Mouse (Mus musculus): ENCODE results near the gene Ccdc92b. TPM values are rescaled to one million over a fixed set of nuclear protein-coding genes. Genes with fewer than 3 reads are reported as not detected.
A peak's percentile ranks its signal among the peaks of the same experiment; 100 is the strongest.

Gene Ccdc92b
- total RNA-seq, 2 experiments from 2014 or later, result 21.5 to 23.9 TPM

DNA sequence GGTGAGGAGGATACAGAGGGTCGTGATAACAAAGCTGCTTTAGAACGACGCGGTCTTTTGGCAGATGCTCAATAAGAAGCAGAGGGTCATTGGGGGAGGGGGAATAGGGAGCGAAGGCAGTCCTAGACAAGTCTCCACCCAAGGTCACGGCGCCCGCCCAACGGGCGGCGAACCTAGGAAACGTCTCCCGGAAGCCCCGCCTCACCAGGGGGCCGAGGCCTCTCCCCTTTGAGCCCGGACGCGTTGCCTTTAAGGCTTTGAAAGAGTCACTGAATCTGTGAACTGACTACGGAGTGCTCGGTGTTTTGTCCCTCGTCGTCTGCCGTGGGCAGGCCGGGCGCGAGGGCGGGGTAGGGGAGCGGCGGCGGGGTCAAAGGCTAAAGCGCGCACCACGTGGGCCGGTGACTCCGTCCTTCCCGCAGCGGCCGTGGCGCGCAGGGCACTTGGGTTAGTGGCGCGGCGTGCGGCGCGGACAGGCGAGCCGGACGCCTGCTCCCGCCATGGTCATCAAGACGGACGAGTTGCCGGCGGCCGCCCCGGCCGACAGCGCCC lies 29.8 kb downstream of the Ccdc92b start, which contains the start of gene Cluh:
Cluh (plus strand) TSS at position 401 of the 552 bp plus-strand sequence.
- peak within 1 kb of the TSS; percentile 90 for H3K27ac ChIP-seq
- TF ChIP-seq CTCF (conservative IDR thresholded peaks at IDR 0.05), result 0 out of 2 replicates have a peak, but pooled peaks have one; percentile 5
- DNase-seq (ENCODE audit: low spot score in 2 of 2), result peak; percentile 97

DNA sequence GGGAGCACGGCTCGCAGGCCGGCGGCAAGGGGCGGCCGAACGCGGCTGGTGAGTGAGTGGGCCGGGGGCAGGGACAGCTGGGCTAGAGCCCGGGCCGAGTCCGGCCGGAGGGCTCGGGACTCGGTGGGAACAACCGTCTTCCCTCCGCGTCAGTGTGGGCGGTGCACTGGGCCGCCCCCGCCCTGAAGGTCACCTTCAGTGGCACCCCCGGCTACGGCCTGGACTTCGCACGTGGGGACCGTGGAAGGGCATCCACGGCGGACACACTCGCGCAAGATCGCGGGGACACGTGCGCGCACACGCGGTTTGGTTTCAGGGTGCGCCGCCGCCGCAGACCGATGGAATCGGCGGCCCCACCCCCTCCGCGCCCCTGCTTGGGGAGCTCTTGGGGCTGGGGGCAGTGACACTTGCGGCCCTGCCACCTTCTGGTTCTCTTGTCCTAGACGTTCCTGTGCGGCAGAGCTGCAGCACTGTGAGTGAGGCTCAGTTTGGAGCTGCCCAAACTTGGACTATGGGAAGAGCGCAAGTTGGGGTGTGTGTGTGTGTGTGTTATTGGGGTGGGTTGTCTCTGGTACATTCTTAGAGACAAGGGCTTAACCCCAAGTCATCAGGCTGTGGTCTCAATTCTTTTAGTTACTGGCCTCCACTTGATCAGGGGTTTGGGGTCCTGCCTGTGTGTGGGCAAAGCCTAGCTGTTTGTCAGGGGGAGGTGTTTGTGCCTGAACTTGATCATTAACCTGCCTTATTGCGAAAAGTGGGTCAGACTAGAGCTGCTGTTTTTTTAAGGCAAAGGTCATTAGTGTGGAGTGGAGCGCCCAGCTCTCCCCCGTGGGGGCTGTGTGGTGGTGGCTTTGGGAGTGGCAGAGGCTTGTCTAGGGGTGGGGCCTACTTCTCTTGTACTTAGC lies 30.5 kb downstream of the Ccdc92b start:
- TF ChIP-seq CTCF (conservative IDR thresholded peaks at IDR 0.05), result no peak
- H3K27ac ChIP-seq, result peak overlapping the region; percentile 90
- peak overlapping the region; percentile 77 for H3K4me3 ChIP-seq
- DNase-seq (ENCODE audit: low spot score in 2 of 2), result peak in 1 of 2 experiments; percentile 22

More for the DNA sequence above, 29.8 kb downstream of the Ccdc92b start, which contains the start of gene Cluh:
- H3K4me3 ChIP-seq, result peak within 1 kb of the TSS; percentile 77

DNA sequence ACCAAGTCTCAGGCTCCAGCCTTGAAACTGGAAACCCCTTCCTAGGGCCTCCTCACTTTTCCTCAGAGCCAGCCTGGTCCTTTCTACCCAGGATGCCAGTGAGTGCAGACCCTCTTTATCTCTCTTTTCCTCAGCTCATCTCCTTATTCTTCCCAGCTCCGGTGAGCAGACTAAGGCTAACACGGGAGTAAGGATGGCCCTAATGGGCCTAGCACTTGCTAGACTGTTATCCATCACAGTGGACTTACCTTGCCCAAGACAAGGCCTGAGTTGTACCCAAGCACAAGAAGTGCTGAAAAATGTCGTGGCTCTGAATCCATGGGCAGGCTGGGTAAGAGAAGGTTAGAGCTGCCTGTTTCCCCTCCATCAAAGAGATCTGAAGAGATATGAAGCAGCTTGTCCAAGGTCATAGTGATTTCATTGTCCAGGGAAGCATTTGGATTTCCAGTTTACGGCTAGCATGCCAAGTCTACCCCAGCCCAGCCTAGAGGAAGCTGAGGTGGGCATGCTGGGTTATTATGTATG lies 31.2 kb downstream of the Ccdc92b start:
- DNase-seq (ENCODE audit: low spot score in 2 of 2), result no peak
- no peak for TF ChIP-seq CTCF (conservative IDR thresholded peaks at IDR 0.05)
- peak overlapping the region; percentile 55; the same call in 1 of the 2 replicates for H3K27ac ChIP-seq
- H3K4me3 ChIP-seq, result peak overlapping the region; percentile 77

DNA sequence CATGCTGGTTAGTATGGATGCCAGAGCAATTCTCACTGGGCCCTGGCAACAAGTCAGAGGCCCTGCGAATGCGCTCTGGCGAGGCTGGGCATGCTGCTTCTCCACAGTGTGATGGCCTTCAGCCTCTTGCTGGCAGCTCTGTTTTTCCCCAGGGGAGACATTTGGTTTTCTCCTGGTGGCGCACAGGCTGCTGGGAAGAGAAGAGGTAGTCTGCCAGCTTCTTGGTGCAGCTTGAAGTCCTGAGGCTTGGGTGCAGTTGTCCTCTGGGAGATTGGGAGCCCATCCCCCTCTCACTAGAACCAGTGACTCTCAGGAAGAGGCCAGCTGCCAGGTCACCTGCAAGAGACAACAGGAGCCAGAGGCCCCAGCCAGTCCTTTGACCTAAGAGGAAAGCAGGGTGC lies 33.4 kb downstream of the Ccdc92b start:
- Histone ChIP-seq H3K27ac (peak overlapping the region; percentile 77), H3K4me3 (no peak overlapping the region; the same call in 1 of the 2 replicates)
- DNase-seq (ENCODE audit: low spot score in 2 of 2), result peak; percentile 22 to 38
- no peak for TF ChIP-seq CTCF (conservative IDR thresholded peaks at IDR 0.05)

DNA sequence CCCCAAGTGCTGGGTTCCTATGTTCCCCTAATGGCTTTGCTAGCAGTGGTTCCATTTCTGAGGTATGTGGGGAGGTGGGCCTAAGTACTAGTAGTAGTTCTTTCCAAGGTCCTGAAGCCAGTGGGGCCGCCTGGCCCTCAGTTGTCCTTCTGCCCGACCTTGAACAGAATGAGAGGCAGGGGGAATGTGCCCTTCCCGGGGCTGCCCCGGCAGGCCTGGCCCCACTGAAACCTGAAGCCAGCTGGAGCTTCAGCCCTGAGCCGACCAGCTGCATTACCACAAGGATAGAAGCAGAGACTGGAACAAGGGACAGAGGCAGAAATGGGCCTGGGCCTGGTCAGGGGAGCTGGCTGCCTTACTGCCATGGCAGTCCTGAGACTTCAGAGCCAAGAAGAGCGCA lies 34.0 kb downstream of the Ccdc92b start:
- no peak for DNase-seq (ENCODE audit: low spot score in 2 of 2)
- no peak for TF ChIP-seq CTCF (conservative IDR thresholded peaks at IDR 0.05)
- Histone ChIP-seq H3K4me3 (no peak overlapping the region), H3K27ac (peak overlapping the region; percentile 77)

DNA sequence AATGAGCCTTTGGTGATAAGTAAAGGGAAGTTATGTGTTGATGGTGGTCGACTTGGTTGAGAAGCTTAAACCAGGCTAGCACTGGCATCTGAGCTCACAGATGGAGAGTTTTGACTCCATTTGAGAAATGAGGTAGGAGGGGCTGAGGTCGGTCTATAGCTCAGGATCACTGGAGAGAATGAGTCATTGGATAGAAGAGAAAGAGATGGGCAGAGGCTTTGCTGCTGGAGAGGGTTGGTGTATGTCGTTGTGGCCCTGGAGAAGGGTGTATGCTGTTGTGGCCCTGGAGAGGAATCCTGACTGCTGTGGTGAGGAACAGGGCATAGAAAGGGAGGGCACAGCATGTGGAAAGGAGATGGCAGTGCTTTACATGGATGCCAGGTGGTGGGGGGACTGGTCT lies 36.5 kb downstream of the Ccdc92b start:
- no peak for TF ChIP-seq CTCF (conservative IDR thresholded peaks at IDR 0.05)
- H3K27ac ChIP-seq, result no peak overlapping the region
- H3K4me3 ChIP-seq, result no peak overlapping the region
- no peak for DNase-seq (ENCODE audit: low spot score in 2 of 2)

DNA sequence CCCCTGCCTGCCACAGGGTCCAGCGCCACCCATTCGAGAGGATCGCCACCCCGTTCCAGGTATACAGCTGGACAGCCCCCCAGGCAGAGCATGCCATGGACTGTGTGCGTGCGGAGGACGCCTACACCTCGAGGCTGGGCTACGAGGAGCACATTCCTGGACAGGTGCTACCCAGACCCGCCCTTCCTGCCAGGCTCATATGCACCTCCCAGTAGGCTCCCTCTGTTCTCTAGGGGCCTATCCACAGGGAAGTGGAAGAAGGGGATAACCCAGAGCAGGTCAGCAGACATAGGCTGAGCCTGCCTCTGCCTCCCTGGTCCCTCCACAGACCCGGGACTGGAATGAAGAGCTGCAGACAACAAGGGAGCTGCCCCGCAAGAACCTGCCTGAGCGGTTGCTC lies 40.9 kb downstream of the Ccdc92b start:
- no peak for TF ChIP-seq CTCF (conservative IDR thresholded peaks at IDR 0.05)

DNA sequence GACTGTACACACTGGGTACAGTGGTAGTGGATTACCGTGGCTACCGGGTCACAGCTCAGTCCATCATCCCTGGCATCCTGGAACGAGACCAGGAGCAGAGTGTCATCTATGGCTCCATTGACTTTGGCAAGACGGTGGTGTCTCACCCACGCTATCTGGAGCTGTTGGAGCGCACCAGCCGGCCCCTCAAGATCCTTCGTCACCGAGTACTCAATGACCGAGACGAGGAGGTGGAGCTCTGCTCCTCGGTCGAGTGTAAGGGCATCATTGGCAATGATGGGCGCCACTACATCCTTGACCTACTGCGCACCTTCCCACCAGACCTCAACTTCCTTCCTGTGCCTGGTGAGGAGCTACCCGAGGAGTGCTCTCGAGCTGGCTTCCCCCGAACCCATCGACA lies 42.2 kb downstream of the Ccdc92b start:
- Histone ChIP-seq H3K4me3 (no peak overlapping the region), H3K27ac (no peak overlapping the region)
- no peak for DNase-seq (ENCODE audit: low spot score in 2 of 2)
- no peak for TF ChIP-seq CTCF (conservative IDR thresholded peaks at IDR 0.05)

More for the DNA sequence above, 40.9 kb downstream of the Ccdc92b start:
- Histone ChIP-seq H3K27ac (no peak overlapping the region), H3K4me3 (no peak overlapping the region)
- DNase-seq (ENCODE audit: low spot score in 2 of 2), result no peak

DNA sequence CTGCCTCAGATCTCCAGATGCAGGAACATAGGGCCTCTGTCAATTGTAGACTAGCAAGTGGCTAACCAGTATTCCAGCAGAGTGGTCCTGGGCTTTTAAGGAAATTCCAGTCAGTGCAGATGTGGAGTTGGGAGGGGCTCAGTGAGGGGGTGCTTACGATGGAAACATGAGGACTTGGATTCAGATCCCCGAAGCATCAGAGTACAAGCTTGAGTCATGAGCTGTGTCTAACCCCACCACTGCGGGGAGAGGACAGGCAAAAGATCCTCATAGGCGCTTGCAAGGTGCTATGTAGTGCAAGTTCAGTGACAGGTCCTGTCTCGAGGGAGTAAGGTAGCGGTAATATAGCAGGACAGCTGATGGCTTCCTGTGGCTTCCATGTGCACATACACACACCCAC lies 42.8 kb downstream of the Ccdc92b start:
- TF ChIP-seq CTCF (conservative IDR thresholded peaks at IDR 0.05), result no peak
- Histone ChIP-seq H3K4me3 (no peak overlapping the region), H3K27ac (no peak overlapping the region)
- no peak for DNase-seq (ENCODE audit: low spot score in 2 of 2)

DNA sequence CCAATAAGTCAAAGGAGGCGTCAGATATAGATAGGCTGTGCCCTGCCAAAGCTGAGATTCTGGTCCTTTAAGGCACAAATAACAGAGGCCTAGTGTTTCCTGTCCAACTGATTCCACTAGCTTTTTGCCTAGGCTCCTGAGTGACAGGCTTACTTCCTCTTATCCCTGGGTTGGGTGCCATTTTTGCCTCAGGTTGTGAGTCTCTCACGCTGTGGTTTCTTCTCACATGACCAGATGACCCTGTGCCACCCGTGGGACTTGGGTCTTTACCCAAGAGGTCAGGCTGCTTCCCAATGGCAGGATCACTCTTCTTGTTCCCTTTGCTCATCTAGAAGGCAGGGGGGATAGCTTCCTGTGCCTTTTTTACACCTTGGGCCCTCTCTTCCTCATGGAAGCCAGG lies 44.9 kb downstream of the Ccdc92b start:
- no peak for DNase-seq (ENCODE audit: low spot score in 2 of 2)
- TF ChIP-seq CTCF (conservative IDR thresholded peaks at IDR 0.05), result no peak
- H3K4me3 ChIP-seq, result no peak overlapping the region
- H3K27ac ChIP-seq, result no peak overlapping the region

DNA sequence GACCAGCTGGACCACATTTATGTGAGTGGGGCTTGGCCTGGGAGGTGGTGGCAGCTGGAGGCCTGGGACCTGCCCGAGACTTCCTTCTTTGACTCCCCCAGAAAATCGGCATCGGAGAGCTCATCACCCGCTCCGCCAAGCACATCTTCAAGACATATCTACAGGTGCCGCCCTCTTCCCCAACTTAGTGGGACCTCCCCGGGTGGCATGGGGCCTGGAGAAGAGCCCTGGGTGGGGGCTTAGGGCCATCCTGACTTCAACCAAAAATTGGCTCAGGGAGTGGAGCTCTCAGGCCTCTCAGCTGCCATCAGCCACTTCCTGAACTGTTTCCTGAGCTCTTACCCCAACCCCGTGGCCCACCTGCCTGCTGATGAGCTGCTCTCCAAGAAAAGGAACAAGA lies 45.5 kb downstream of the Ccdc92b start:
- Histone ChIP-seq H3K4me3 (no peak overlapping the region), H3K27ac (no peak overlapping the region)
- DNase-seq (ENCODE audit: low spot score in 2 of 2), result no peak
- TF ChIP-seq CTCF (conservative IDR thresholded peaks at IDR 0.05), result no peak

DNA sequence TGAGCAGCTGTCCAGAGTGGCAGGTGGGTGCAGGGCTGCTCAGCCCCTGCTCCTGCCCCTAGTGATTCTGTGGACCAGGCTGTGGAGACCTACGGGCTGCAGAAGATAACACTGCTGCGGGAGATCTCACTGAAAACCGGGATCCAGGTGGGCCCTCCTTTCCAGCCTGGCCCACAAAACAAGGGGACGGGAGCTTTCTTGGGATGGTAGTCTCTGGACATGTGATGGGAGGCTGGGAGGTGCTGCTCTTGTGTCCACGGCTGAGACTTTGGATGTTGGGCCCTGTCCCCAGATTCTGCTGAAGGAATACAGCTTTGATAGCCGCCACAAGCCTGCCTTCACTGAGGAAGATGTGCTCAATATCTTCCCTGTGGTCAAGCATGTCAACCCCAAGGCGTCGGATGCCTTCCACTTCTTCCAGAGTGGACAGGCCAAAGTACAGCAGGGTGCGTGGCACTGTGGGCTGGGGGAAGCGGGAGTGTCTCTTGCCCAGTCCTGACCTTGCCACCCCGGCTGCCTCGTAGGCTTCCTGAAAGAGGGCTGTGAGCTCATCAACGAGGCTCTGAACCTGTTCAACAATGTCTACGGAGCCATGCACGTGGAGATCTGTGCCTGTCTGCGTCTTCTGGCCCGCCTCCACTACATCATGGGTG lies 46.4 kb downstream of the Ccdc92b start:
- no peak overlapping the region for H3K4me3 ChIP-seq
- no peak for DNase-seq (ENCODE audit: low spot score in 2 of 2)
- TF ChIP-seq CTCF (conservative IDR thresholded peaks at IDR 0.05), result no peak
- no peak overlapping the region for H3K27ac ChIP-seq

DNA sequence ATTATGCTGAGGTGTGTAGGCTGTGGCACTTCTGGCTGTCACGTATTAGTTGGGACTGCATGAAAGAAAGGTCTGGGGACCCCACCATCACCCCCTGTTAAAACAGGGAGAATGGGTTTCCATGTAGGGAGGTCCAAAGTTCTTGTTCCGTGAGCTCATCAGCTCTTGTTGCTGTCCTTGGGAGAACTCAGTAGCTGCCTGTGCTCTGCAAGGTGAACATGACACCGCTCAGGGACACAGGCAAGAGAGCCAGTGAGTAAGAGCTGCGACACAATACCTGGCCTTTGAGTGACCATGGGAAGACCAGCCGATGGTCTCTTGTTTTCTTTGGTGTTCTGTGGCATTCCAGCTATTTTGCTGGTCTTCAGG lies 46.9 kb downstream of the Ccdc92b start:
- H3K27ac ChIP-seq, result no peak overlapping the region
- no peak for TF ChIP-seq CTCF (conservative IDR thresholded peaks at IDR 0.05)
- DNase-seq (ENCODE audit: low spot score in 2 of 2), result no peak
- H3K4me3 ChIP-seq, result no peak overlapping the region
